Mouse (Mus musculus) hematopoietic stem cell, adult 5-6 weeks (primary cell): Measurements from ENCODE around the gene Srp54b. TPM values are rescaled to one million over a fixed set of nuclear protein-coding genes. Genes with fewer than 3 reads are reported as not detected.
"Not testable (repeated sequence)": the region's sequence is repeated elsewhere in the genome, so short reads cannot be mapped to it uniquely, and the experiment has no call there.

Experiments used
- ATAC-seq, 2 experiments: fragments of 125-278 bp in 1 of 2; replicated peaks in 1 of 2; 2 replicates each; pipeline ENCODE4 v1.8.0; 2016 to 2017; ENCODE audit warnings: inconsistent platforms in 2 of 2, mild to moderate bottlenecking in 2 of 2, moderate number of reproducible peaks in 2 of 2, low read depth in 1 of 2, moderate TSS enrichment in 1 of 2; ENCODE audit not compliant: low FRiP score in 2 of 2, poor library complexity in 2 of 2, severe bottlenecking in 2 of 2, insufficient read depth in 1 of 2, low TSS enrichment in 1 of 2
- total RNA-seq: library from RNA; stranded (forward); fragments of 172-1452, 232-1000 nt; gene quantifications from 2 replicates; pipeline ENCODE4 v1.2.3, GENCODE M21; 2017

Srp54b gene
- total RNA-seq: 35.8 and 71.0 TPM in 2 replicates

- ATAC-seq: peak; percentile 92 to 93
Observed at GRCm38 (mm10) chr12:55154559-55155448, at the start of gene Srp54b. Gene Srp54b (plus strand): TSS chr12:55155104.

GRCm38 (mm10) chr12:55112616-55113015 lies 42.3 kb upstream of the Srp54b start:
- peak; percentile 72 to 74; a peak in 3 of 4 replicates for ATAC-seq

GRCm38 (mm10) chr12:55124242-55124641 lies 30.7 kb upstream of the Srp54b start, which contains the start of gene Fam177a:
Gene Fam177a (plus strand): TSS chr12:55124469.
- ATAC-seq: peak; percentile 92 to 94

GRCm38 (mm10) chr12:55124731-55125130 lies 30.2 kb upstream of the Srp54b start:
- peak in 1 of 2 experiments; percentile 54; a peak in 3 of 4 replicates for ATAC-seq

GRCm38 (mm10) chr12:55135540-55135939 lies 19.4 kb upstream of the Srp54b start:
- ATAC-seq: not testable (repeated sequence)

- not testable (repeated sequence) for ATAC-seq
Observed at GRCm38 (mm10) chr12:55137859-55138258, 17.0 kb upstream of the Srp54b start.

- peak; percentile 14 to 43; a peak in 3 of 4 replicates for ATAC-seq
Observed at GRCm38 (mm10) chr12:55155449-55155783, 512 bp downstream of the Srp54b start.

GRCm38 (mm10) chr12:55167034-55167557 lies 12.2 kb downstream of the Srp54b start:
- ATAC-seq: not testable (repeated sequence)

GRCm38 (mm10) chr12:55187686-55188085 lies 32.8 kb downstream of the Srp54b start:
- ATAC-seq: peak; percentile 72 to 76

- ATAC-seq: not testable (repeated sequence)
Observed at GRCm38 (mm10) chr12:55189127-55189526, 34.2 kb downstream of the Srp54b start.

GRCm38 (mm10) chr12:55199306-55199705 lies 44.4 kb downstream of the Srp54b start, which contains the start of gene 1700047I17Rik2:
Gene 1700047I17Rik2 (plus strand): TSS chr12:55199592.
- ATAC-seq: peak; percentile 92 to 95

GRCm38 (mm10) chr12:55199799-55200198 lies 44.9 kb downstream of the Srp54b start:
- peak; percentile 15 to 49; a peak in 3 of 4 replicates for ATAC-seq

GRCm38 (mm10) chr12:55212944-55213343 lies 58.0 kb downstream of the Srp54b start:
- not testable (repeated sequence) for ATAC-seq

- peak; percentile 93 to 95 for ATAC-seq
Observed at GRCm38 (mm10) chr12:55229626-55230519, 75.0 kb downstream of the Srp54b start, which contains the start of gene Srp54c. Gene Srp54c (plus strand): TSS chr12:55230168.

- peak; percentile 2 to 29; a peak in 3 of 4 replicates for ATAC-seq
Observed at GRCm38 (mm10) chr12:55230520-55230861, 75.6 kb downstream of the Srp54b start.
